Mouse (Mus musculus): Measurements from ENCODE around the gene H2-T3.

DNA sequence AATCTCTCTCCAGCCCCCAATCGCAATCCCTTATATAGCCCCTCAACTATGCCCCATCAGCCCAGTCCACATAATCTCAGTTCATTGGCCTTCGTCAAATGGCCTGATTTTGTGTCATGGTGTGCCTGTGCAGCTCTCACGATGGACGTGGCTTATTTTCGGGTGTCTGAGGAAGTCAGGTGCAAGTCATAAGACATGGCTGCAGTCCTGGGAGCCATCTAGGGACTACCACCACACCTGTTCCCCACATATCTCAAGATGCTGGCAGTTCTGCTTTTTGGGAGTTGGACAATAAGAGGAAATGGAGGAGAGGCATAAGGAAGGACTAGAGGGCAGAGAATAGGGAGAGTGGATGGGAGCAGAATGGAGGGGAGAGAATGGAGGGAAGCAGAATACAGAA is 43.5 kb upstream of the H2-T3 start:
- TF ChIP-seq CTCF (IDR thresholded peaks at IDR 0.05; ENCODE audit: low read depth) (no peak), EP300 (optimal IDR thresholded peaks at IDR 0.05) (no peak)

All from stomach, postnatal 0 days (tissue).